Mouse (Mus musculus): ENCODE measurements around the gene Cabcoco1. TPM values are rescaled to one million over a fixed set of nuclear protein-coding genes. Genes with fewer than 3 reads are reported as not detected.

Cabcoco1 gene
- 5.0 and 6.2 TPM in 2 replicates for polyA plus RNA-seq (2021; fragmentation: Nextera tagmentation)
- long read RNA-seq, experiment 1, transcript Cabcoco1-201 (8 exons, 1,262 nt), result major isoform, 5 of 6 reads
- long read RNA-seq, experiment 1, partial matches to known transcripts, result 1 of 6 reads
- long read RNA-seq, experiment 1, other reads (novel, unspliced or antisense), result 0 of 6 reads
- long read RNA-seq, experiment 2, transcript Cabcoco1-201 (8 exons, 1,262 nt), result major isoform, 5 of 6 reads
- long read RNA-seq, experiment 2, partial matches to known transcripts, result 1 of 6 reads
- long read RNA-seq, experiment 2, other reads (novel, unspliced or antisense), result 0 of 6 reads

DNA sequence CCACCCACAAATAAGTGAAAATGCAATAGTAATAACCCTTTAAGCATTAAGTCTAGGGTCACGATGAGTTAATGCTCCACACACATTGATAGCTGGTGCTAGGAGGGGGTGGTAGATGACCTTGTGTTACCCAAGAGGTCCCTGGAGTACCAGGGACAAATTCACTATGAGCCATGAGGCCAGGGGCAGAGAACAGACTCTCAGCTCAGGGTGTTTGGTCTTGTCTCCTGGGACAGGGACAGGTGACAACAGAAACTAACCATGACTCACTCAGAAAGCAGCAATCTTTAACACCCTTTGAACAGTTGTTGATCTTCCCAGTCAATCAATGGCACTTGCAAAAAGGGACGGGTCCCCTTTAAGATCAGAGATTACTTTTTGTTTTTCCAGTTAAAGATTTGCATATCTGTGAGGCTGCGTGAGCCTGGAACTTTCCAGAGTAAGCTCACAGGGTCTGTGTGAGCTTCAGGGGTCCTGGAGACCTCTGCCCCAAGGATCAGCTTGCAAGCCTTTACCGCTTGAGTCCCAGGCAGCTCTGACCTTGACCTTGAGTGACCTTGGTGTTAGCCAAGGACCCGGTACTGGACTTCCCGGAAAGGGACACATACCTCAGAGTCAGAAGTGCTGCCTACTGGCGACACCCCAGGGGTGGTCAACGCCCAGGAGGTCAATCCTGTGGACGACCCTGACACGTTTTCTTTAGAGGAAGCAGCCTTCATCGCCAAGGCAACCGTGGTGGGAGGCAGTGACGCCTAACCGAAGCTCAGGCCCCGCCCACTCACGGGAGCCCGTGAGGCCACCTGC lies at the start of gene Cabcoco1:
TSS of gene Cabcoco1 (minus strand) at position 758 of the 804 bp plus-strand sequence.

Other genes with a start within 250 kb of the Cabcoco1 start
- not detected in 2 replicates for gene Tmem26, start 181.8 kb upstream of the Cabcoco1 start, polyA plus RNA-seq (2021; fragmentation: Nextera tagmentation)

Data from left cerebral cortex, adult 6 months (tissue).